Mouse (Mus musculus) mesoderm, embryonic 11.5 days (tissue): ENCODE measurements around the gene Mdp1.

Source experiments
- DNase-seq: peaks from one replicate; pipeline ENCODE4 v3.0.0-alpha.2; 2012; ENCODE audit warnings: low read depth, low spot score

Mdp1 gene

DNA sequence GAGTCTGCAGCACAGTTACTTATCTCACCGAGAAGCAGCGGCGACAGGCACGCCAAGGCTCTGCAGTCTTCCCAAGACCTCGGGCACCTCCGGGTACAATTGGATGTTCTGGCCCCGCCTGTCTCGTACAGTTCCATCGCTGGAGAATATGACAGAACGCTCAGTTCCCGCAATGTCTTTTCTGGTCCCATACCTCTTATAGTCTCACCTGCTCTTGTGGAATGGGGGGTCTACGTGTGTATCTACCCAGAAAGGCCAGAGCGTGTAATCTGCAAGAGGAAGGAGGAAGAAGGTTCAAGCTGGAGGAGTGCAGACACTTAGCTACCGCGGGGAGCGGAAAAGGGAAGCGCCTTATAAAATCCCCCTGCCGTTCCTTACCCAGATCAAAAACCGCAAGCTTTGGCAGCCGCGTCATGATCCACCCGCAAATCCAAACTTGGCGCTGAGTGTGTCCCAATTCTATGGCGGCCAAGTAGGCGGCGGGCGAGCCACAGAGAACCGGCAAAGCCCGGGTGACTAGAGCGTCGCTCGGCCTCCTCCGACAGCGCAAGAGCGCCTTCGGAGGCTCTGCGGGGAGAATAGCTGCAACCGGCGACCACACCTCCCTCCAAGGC lies at the start of gene Mdp1:
Gene Mdp1 (minus strand): TSS at position 549 of the 614 bp plus-strand sequence.
- DNase-seq = peak; percentile 76

DNA sequence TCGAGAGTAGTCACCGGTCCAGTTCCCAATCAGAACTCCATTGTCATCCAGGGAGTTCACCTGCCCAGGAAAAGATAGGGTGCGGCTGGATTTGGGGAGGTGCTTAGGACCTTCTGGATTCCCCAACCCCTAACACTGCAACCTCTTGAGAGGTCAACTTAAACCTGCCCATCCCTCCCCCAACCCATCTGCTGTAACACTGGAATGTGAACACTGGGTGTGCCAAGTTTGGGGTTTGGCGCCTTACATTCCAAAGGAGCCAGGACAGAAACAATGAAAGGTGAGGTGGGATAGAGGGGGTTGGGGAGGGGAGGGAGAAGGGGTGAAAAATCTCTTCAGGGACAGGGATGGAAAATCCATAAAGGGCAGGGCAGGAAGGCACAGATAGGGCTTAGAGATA lies 49.2 kb upstream of the Mdp1 start:
- no peak for DNase-seq

- DNase-seq = no peak
Observed at GRCm38 (mm10) chr14:55707397-55707796, 47.1 kb upstream of the Mdp1 start.

DNA sequence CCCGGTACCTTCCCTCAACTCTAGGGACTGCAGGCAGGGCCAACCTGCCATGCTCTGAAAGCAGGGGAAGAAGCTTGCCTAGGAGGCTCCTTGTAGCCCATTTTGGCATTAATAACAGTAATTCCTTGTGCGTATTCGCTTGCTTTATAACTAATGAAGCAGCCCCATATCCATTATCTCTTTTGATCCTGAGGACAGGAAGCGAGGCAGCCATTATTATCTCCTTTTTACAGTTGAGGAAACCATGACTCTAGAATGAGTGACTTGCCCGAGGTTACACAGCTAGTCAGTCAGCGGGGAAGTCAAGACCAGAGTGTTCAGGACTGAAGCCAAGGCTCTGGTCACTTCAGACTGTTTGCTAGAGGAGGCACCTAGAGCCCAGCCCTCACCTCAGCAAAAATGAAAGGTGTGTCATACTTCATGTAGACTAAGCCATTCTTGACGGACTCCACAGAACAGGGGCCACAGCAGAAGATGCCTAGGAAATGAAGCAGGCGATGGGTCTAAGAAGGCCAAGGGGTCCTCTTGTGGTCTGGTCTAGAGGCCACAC lies 45.8 kb upstream of the Mdp1 start:
- no peak for DNase-seq

DNA sequence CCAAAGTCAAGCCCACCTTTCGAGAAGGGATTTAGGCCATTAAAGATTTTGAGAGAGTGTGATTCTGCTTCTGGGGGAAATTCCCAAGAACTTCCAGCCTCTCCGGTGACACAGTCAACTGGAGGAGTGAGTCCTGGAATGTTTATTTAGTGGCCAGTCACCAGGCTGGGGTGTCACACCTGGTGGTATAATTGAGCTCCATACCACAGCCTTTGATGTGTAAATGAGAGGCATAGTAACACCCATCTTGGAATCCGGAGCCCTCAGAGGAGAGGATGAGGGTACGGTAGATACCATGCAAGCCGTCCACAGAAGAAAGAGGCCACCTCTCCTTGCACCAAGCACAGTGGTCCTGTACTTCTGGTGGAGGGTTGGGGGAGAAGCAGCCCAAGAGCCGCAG lies 42.5 kb upstream of the Mdp1 start:
- DNase-seq = no peak

DNA sequence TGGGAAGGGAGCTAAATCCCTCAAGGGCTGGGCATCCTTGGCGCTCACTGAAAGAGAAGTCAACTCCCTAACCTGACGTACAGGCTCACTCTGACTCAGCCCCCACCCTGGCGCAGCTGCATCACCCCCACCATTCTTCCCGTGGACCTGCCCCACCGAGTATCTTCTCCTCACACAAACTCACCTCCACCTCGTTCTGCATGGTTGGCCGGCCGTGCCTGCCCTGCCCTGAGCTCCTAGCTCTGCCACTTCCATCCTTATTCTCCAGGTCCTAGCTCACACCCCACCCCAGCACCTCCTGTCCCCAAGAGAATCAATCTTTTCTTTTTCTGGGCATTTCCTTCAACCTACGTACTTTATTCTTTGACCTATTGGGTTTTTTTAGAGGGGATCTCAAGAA lies 40.8 kb upstream of the Mdp1 start:
- DNase-seq = no peak

DNA sequence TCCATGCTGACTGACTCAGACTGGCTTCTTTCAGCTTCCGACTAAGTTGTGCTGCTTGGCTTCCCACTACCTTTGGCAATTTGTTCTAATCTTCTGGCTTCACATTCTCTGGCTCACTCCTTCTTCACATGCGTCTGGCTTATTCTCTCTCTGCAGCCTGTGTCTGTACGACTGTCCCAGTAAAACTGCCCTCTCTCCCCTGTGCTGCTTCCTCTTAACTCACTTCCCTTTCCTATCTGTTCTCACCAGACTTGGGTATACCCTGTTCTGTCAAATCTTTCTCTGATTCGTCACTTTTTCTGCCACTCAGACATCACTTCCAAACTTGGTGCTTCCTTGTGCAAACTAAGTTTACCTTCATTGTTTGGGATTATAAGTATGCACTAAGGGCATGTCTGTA lies 36.9 kb upstream of the Mdp1 start:
- DNase-seq = no peak

DNA sequence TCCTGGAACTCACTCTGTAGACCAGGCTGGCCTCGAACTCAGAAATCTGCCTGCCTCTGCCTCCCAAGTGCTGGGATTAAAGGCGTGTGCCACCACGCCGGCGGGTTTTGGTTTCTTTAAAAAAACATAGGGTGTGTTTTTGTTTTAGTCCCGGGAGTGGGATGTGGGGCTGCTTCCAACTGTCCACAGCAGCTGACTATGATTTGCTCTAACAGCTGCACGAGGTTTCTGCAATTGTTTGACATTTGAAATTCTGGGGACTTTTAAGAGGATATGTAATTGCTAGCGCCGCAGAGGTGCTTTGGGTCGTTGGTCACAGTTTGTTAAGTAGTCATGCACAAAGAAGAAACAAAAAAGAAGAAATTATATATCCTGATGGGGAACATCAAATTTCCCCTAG lies 29.1 kb upstream of the Mdp1 start:
- no peak for DNase-seq

DNA sequence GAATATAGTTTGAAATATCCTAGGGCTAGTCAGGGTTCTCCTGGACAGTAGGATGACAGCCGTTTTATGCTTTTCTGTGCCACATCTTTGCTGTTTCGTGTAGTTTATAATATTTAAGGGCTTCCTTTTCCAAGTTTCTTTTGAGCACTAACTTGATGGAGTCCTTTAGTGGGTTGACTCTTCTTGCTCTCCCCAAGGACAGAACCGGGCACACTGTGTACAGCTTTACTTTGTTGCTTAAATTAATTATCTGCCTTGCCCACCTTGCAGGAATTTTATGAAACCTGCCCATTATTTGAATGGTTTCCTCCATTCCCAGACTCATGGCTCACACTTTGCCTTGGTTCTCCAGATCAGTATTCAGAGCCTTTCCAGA lies 21.8 kb upstream of the Mdp1 start:
- DNase-seq = no peak

DNA sequence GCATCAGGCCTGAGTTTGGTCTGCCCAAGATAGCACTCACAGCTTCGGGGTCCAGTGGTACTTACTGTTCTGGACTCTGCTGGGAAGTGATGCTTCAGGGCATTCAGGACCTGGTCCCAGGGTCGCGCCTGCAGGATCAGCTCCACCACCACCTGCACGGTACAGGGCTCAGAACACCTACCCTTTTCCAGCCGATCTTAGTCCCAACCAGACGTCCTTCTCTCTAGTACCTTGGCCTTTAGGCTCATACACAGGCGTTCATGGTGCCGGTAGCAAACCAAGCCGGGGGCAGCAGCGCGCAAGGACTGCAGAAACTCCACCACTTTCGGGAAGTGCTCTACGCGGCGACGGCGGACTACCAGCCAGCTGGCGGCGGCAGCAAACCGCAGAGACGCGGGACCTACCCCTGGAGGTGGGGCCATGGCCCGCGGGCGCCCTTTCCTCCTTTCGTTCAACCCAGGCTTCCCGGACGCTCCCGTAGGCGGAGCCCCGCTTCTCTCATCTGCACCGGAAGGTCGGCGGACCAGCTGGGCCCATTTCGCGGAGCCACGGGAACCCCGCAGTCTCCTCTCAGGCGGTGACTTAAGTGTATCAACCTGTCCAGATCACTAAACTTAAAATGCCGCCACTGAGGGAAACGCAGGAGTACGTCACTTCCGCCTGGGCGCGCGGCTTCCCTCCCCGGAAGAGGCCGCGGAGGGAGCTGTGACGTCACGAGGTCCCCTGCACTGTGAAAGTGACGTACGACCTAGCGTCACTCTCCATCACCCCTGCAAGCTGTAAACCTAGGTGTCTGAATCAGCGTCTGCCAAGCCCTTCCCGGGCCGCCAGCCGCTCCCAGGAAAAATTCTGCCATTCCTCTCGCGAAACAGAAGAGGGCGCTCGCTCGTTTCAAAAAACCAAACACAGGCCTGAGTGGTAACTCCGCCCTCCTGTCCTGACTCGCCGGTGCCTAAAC lies 21.1 kb upstream of the Mdp1 start, which contains the start of gene Tinf2:
Gene Tinf2 (minus strand): TSS at position 661 of the 958 bp plus-strand sequence.
- DNase-seq = peak; percentile 99

GRCm38 (mm10) chr14:55677615-55678014 lies 17.3 kb upstream of the Mdp1 start:
- no peak for DNase-seq

DNA sequence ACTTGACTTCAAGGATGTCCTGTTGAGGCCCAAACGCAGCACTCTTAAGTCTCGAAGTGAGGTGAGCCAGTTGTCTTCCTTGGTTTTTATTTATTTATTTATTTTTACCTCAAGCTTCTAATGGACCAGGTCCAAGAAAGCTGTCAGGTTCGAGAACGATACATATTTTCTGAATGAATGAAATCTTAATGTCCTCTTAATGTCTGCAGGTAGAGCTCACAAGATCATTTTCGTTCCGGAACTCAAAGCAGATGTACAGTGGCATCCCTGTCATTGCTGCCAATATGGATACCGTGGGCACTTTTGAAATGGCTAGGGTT lies 12.4 kb upstream of the Mdp1 start:
- no peak for DNase-seq

- peak; percentile 93 for DNase-seq
Observed at GRCm38 (mm10) chr14:55671833-55672740, 11.8 kb upstream of the Mdp1 start, which contains the start of the genes Gmpr2 and Nedd8. TSS of gene Gmpr2 (plus strand) at chr14:55671941. TSS of gene Nedd8 (minus strand) at chr14:55672124.

DNA sequence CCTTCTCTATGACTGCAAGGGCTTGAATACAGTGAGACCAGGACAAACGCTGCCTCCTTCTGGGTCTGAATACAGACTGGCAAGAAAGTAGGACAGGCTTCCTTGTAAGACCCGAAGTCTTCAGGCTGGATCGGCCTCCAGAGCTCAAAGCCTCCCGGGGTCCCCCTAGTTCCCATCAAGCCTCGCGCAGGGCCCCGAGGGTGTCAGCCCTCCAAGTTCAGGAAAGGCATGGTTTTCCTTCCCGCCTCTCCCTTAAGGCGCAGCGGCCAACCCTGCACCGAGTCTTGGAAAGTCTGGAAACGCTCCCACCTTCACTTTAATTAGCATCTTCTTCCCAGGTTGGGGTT lies 11.2 kb upstream of the Mdp1 start:
- no peak for DNase-seq

GRCm38 (mm10) chr14:55660636-55661035 lies 328 bp upstream of the Mdp1 start:
- DNase-seq = no peak

DNA sequence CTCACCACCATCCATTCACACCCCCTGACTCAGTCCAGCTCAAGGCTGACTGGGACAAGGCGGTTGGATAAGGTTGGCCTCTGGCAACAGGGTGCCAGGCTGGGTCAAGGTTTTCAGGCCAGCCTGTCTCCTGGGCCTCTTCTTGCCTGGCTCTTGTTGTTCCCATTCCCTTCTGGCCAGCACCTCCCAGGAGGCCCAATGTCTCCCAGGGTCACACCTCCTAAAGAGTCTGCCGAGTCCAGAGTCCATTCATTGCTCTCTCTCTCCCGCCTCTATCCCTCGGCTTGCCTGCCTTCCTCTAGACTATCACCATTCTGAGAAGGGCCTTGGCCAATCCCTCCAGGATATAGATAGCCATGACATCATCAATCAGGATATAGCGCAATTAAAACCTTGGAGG lies 2.3 kb downstream of the Mdp1 start:
- DNase-seq = no peak

GRCm38 (mm10) chr14:55656935-55657334 lies 3.4 kb downstream of the Mdp1 start:
- DNase-seq = no peak

- no peak for DNase-seq
Observed at GRCm38 (mm10) chr14:55651528-55651927, 8.8 kb downstream of the Mdp1 start.

- no peak for DNase-seq
Observed at GRCm38 (mm10) chr14:55649884-55650283, 10.4 kb downstream of the Mdp1 start, which contains the start of gene Tssk4. TSS of gene Tssk4 (plus strand) at chr14:55650184.

GRCm38 (mm10) chr14:55644261-55644888 lies 15.9 kb downstream of the Mdp1 start:
- peak; percentile 6 for DNase-seq
